Mouse (Mus musculus): ENCODE results near the gene Ftsj3.

- TF ChIP-seq POLR2A (IDR thresholded peaks at IDR 0.05; ENCODE audit: low read depth, low read length) (no peak), CTCF (IDR thresholded peaks at IDR 0.05; ENCODE audit: borderline replicate concordance, insufficient read depth, low read length) (no peak)
Observed at GRCm38 (mm10) chr11:106271794-106272643, 16.1 kb upstream of the Ftsj3 start.
